Mouse (Mus musculus) myocyte (in vitro differentiated cells): Measurements from ENCODE around the gene C6. TPM values are rescaled to one million over a fixed set of nuclear protein-coding genes. Genes with fewer than 3 reads are reported as not detected.

Experiments used
- H3K27me3 ChIP-seq: one replicate; pipeline ENCODE4 v1.6.1; 2011; ENCODE audit not compliant: control insufficient read depth, insufficient read depth, insufficient read length
- H3K36me3 ChIP-seq: one replicate; pipeline ENCODE4 v1.6.1; 2011; ENCODE audit not compliant: control insufficient read depth, insufficient read depth
- H3K4me2 ChIP-seq: one replicate; pipeline ENCODE4 v1.6.1; 2011; ENCODE audit warnings: low read depth, control low read depth
- H3K4me3 ChIP-seq: one replicate; pipeline ENCODE4 v1.5.1; 2011; ENCODE audit warnings: mild to moderate bottlenecking, control low read depth, moderate library complexity
- H3K79me2 ChIP-seq: one replicate; pipeline ENCODE4 v1.6.1; 2011; ENCODE audit not compliant: control insufficient read depth, insufficient read depth
- H3ac ChIP-seq: one replicate; pipeline ENCODE4 v1.6.1; 2011; ENCODE audit not compliant: control insufficient read depth, insufficient read length
- CEBPB ChIP-seq: IDR thresholded peaks from 2 replicates; pipeline ENCODE4 v1.6.1; 2011; ENCODE audit warnings: mild to moderate bottlenecking, moderate library complexity; ENCODE audit not compliant: poor library complexity, insufficient read depth, severe bottlenecking
- E2F4 ChIP-seq: IDR thresholded peaks from one replicate; pipeline ENCODE4 v1.6.1; 2011; ENCODE audit warnings: mild to moderate bottlenecking, control low read depth, moderate library complexity; ENCODE audit not compliant: insufficient read depth
- MAX ChIP-seq: IDR thresholded peaks from one replicate; pipeline ENCODE4 v1.6.1; 2011; ENCODE audit warnings: low read depth, mild to moderate bottlenecking, control low read depth
- MYOD1 ChIP-seq, 3 experiments: IDR thresholded peaks; one replicate each; pipeline ENCODE4 v1.6.1; 2011; ENCODE audit warnings: control low read depth in 2 of 3, low read depth in 2 of 3, mild to moderate bottlenecking in 2 of 3, moderate library complexity in 1 of 3; ENCODE audit not compliant: insufficient read length in 2 of 3, control insufficient read depth in 1 of 3
- MYOG ChIP-seq, 3 experiments: IDR thresholded peaks; one replicate each; pipeline ENCODE4 v1.6.1; 2011; ENCODE audit warnings: control low read depth in 2 of 3, low read depth in 2 of 3, mild to moderate bottlenecking in 2 of 3; ENCODE audit not compliant: insufficient read length in 2 of 3, control insufficient read depth in 1 of 3, insufficient read depth in 1 of 3
- POLR2A ChIP-seq: IDR thresholded peaks from one replicate; pipeline ENCODE4 v1.6.1; 2011; ENCODE audit warnings: low read depth, mild to moderate bottlenecking, control low read depth, moderate library complexity; ENCODE audit not compliant: insufficient read length
- POLR2AphosphoS2 ChIP-seq: IDR thresholded peaks from one replicate; pipeline ENCODE4 v1.6.1; 2011; ENCODE audit warnings: low read depth, control low read depth; ENCODE audit not compliant: insufficient read length
- REST ChIP-seq: IDR thresholded peaks from one replicate; pipeline ENCODE4 v1.6.1; 2011; ENCODE audit warnings: mild to moderate bottlenecking, control low read depth, moderate library complexity; ENCODE audit not compliant: insufficient read depth, insufficient read length
- SRF ChIP-seq: IDR thresholded peaks from one replicate; pipeline ENCODE4 v1.6.1; 2011; ENCODE audit warnings: low read depth; ENCODE audit not compliant: control insufficient read depth, insufficient read length
- TCF12 ChIP-seq: IDR thresholded peaks from one replicate; pipeline ENCODE4 v1.6.1; 2011; ENCODE audit warnings: mild to moderate bottlenecking, control low read depth; ENCODE audit not compliant: poor library complexity, insufficient read depth, severe bottlenecking
- TCF3 ChIP-seq: IDR thresholded peaks from one replicate; pipeline ENCODE4 v1.6.1; 2011; ENCODE audit warnings: low read depth, control low read depth; ENCODE audit not compliant: insufficient read length
- USF1 ChIP-seq: IDR thresholded peaks from one replicate; pipeline ENCODE4 v1.6.1; 2011; ENCODE audit warnings: low read depth, mild to moderate bottlenecking, control low read depth, moderate library complexity
- polyA plus RNA-seq: library from polyadenylated mRNA; unstranded; fragments of >200 nt; fragmentation: generic; extraction: Trizol; gene quantifications from one replicate; pipeline ENCODE4 v1.2.1, GENCODE M21; 2012; ENCODE audit warnings: missing spikeins

The C6 gene
- not detected for polyA plus RNA-seq

GRCm38 (mm10) chr15:4726830-4727310, at the start of gene C6:
TSS of gene C6 (plus strand) at chr15:4727175.
- no peak within 1 kb of the TSS for H3K4me2 ChIP-seq
- H3K36me3 ChIP-seq, result no peaks in the 10 kb centered on the region
- H3K4me3 ChIP-seq, result no peak within 1 kb of the TSS
- no peaks in the 10 kb centered on the region for H3K79me2 ChIP-seq
- no peak for TF ChIP-seq MAX
- no peak for TF ChIP-seq TCF12
- no peak for TF ChIP-seq SRF
- TF ChIP-seq USF1, result no peak
- no peak for TF ChIP-seq POLR2A
- no peak for TF ChIP-seq POLR2AphosphoS2
- TF ChIP-seq MYOG (IDR thresholded peaks at IDR 0.05; ENCODE audit: control insufficient read depth in 1 of 3, insufficient read depth in 1 of 3, insufficient read length in 2 of 3, low read depth in 2 of 3), result no peak
- TF ChIP-seq MYOD1 (IDR thresholded peaks at IDR 0.05; ENCODE audit: control insufficient read depth in 1 of 3, insufficient read length in 2 of 3, low read depth in 2 of 3), result no peak
- no peak for TF ChIP-seq E2F4
- TF ChIP-seq REST, result no peak
- TF ChIP-seq CEBPB, result no peak
- no peak for TF ChIP-seq TCF3
- no peak within 1 kb of the TSS for H3ac ChIP-seq
- H3K27me3 ChIP-seq, result no peaks in the 10 kb centered on the region

- Histone ChIP-seq H3ac (no peak overlapping the region), H3K4me2 (no peak overlapping the region), H3K27me3 (no peaks in the 10 kb centered on the region), H3K79me2 (no peaks in the 10 kb centered on the region), H3K4me3 (no peak overlapping the region), H3K36me3 (no peaks in the 10 kb centered on the region)
- TF ChIP-seq MYOG (IDR thresholded peaks at IDR 0.05; ENCODE audit: control insufficient read depth in 1 of 3, insufficient read depth in 1 of 3, insufficient read length in 2 of 3, low read depth in 2 of 3), result no peak
- no peak for TF ChIP-seq TCF12
- TF ChIP-seq CEBPB, result no peak
- no peak for TF ChIP-seq POLR2AphosphoS2
- no peak for TF ChIP-seq TCF3
- TF ChIP-seq SRF, result no peak
- no peak for TF ChIP-seq MYOD1 (IDR thresholded peaks at IDR 0.05; ENCODE audit: control insufficient read depth in 1 of 3, insufficient read length in 2 of 3, low read depth in 2 of 3)
- TF ChIP-seq MAX, result no peak
- no peak for TF ChIP-seq REST
- TF ChIP-seq POLR2A, result no peak
- no peak for TF ChIP-seq E2F4
- TF ChIP-seq USF1, result no peak
Observed at GRCm38 (mm10) chr15:4697604-4698003, 29.4 kb upstream of the C6 start.

DNA sequence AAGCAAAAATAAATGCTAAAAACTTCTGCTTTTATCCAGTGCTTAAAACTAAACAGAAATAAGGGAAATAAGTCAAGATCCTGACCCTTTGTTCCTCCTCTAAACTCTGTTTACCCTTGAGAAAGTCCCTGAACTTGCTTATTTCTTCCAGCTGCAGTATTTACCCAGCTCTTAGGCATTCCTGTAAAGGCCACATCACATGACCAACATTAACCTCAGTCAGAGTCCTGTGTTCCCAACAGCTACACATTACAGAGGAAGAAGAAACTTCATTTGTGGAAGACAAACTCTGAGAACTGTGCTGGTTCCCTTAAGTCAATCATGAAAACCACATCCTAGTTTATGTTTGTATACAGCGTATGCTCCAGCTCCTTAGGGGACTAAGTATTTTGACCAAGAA, 7.2 kb downstream of the C6 start:
- H3K27me3 ChIP-seq, result no peaks in the 10 kb centered on the region
- H3K4me2 ChIP-seq, result no peak overlapping the region
- H3ac ChIP-seq, result no peak overlapping the region
- no peaks in the 10 kb centered on the region for H3K36me3 ChIP-seq
- H3K79me2 ChIP-seq, result no peaks in the 10 kb centered on the region
- TF ChIP-seq SRF (no peak), MYOD1 (IDR thresholded peaks at IDR 0.05; ENCODE audit: control insufficient read depth in 1 of 3, insufficient read length in 2 of 3, low read depth in 2 of 3) (no peak), TCF12 (no peak), POLR2AphosphoS2 (no peak), E2F4 (no peak)
- no peak overlapping the region for H3K4me3 ChIP-seq

- Histone ChIP-seq H3K27me3 (no peaks in the 10 kb centered on the region), H3K36me3 (no peaks in the 10 kb centered on the region), H3ac (no peak overlapping the region), H3K79me2 (no peaks in the 10 kb centered on the region), H3K4me3 (no peak overlapping the region), H3K4me2 (no peak overlapping the region)
- no peak for TF ChIP-seq REST
- no peak for TF ChIP-seq CEBPB
- TF ChIP-seq SRF, result no peak
- no peak for TF ChIP-seq USF1
- TF ChIP-seq MYOD1 (IDR thresholded peaks at IDR 0.05; ENCODE audit: control insufficient read depth in 1 of 3, insufficient read length in 2 of 3, low read depth in 2 of 3), result no peak
- TF ChIP-seq MAX, result no peak
- TF ChIP-seq TCF3, result no peak
- no peak for TF ChIP-seq MYOG (IDR thresholded peaks at IDR 0.05; ENCODE audit: control insufficient read depth in 1 of 3, insufficient read depth in 1 of 3, insufficient read length in 2 of 3, low read depth in 2 of 3)
- TF ChIP-seq POLR2AphosphoS2, result no peak
- no peak for TF ChIP-seq TCF12
- TF ChIP-seq POLR2A, result no peak
- no peak for TF ChIP-seq E2F4
Observed at GRCm38 (mm10) chr15:4734996-4735609, 8.1 kb downstream of the C6 start.

DNA sequence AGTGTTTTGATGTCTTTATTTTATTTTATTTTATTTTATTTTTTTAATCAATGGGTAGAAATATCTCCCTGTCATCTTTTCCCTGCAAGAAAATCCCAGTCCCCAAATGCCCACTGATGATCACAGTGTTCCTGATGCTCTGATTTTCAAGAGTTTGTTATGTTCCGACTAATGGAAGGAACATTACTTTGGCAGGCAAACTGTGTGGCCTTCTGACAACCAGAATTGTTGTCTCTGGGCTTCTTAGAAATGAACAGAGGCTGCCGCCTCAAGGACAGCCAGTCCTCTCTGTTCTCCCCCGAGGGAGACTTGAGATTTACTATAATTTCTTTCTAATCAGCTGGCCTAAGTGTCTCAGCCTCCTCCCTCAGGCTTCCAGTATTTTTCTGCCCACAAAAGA, 20.7 kb downstream of the C6 start:
- Histone ChIP-seq H3K4me2 (no peak overlapping the region), H3K79me2 (no peaks in the 10 kb centered on the region), H3K36me3 (no peaks in the 10 kb centered on the region), H3ac (no peak overlapping the region), H3K27me3 (no peaks in the 10 kb centered on the region), H3K4me3 (no peak overlapping the region)
- no peak for TF ChIP-seq SRF
- TF ChIP-seq MYOD1 (IDR thresholded peaks at IDR 0.05; ENCODE audit: control insufficient read depth in 1 of 3, insufficient read length in 2 of 3, low read depth in 2 of 3), result no peak
- TF ChIP-seq E2F4, result no peak
- TF ChIP-seq POLR2AphosphoS2, result no peak
